Comparison of ENCODE assay signal across 20 mouse cellular contexts in the genomic region with DNA sequence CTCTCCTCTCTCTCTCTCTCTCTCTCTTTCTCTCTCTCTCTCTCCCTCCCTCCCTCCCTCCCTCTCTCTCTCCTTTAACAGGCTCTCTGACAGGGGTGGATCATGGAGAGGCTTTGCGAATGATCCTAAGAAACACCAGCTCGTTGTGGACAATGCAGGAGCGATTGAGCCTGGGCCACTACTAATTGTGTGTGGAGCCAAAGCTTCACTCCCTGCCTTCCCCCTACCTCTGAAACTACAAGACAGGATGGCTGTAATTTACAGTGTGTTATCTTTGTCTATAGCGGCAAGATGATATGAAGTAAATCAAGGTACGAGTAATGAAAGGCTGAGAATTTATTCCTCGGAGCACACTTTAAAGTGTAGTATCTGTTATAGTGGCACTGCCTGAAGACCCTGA.
"Had no signal": no experiment of that assay in that cellular context is flagged by ENCODE, and none has a peak within 500 bp of the region (broad histone marks: within the 10 kb centered on the region; RNA-seq: fewer than 3 reads in every experiment).

No protein-coding gene starts in this region.

- H3K4me2 ChIP-seq: liver, embryonic 15.5 days; lung, embryonic 15.5 days; midbrain, embryonic 11.5 days; midbrain, embryonic 13.5 days; midbrain, embryonic 15.5 days; neural tube, embryonic 12.5 days; stomach, embryonic 15.5 days had no signal

- H3K27me3 ChIP-seq: liver, embryonic 15.5 days; lung, embryonic 15.5 days; megakaryocyte, embryonic 14.5 days; midbrain, embryonic 15.5 days; neural tube, embryonic 12.5 days; stomach, embryonic 15.5 days had no signal

- H3K36me3 ChIP-seq: liver, embryonic 15.5 days; lung, embryonic 15.5 days; midbrain, embryonic 13.5 days; midbrain, embryonic 15.5 days; neural tube, embryonic 12.5 days; stomach, embryonic 15.5 days had no signal

- ATAC-seq: liver, postnatal 0 days; lung, postnatal 0 days; midbrain, embryonic 13.5 days; midbrain, embryonic 15.5 days had no signal

- H3K4me3 ChIP-seq: liver, embryonic 15.5 days; lung, embryonic 15.5 days; megakaryocyte, embryonic 14.5 days; midbrain, embryonic 13.5 days; midbrain, embryonic 15.5 days; myocyte; neural tube, embryonic 12.5 days; stomach, embryonic 15.5 days had no signal

- H3K27ac ChIP-seq: liver, embryonic 15.5 days; lung, embryonic 15.5 days; macrophage; midbrain, embryonic 13.5 days; midbrain, embryonic 15.5 days; neural tube, embryonic 12.5 days; stomach, embryonic 15.5 days; stomach, postnatal 0 days had no signal

- H3K4me1 ChIP-seq: liver, embryonic 15.5 days; lung, embryonic 15.5 days; megakaryocyte, embryonic 14.5 days; midbrain, embryonic 13.5 days; midbrain, embryonic 15.5 days; stomach, embryonic 15.5 days had no signal

- H3K9ac ChIP-seq: liver, embryonic 15.5 days; liver, postnatal 0 days; lung, embryonic 15.5 days; midbrain, embryonic 13.5 days; midbrain, embryonic 15.5 days; neural tube, embryonic 12.5 days; stomach, embryonic 15.5 days had no signal

- H3K9me3 ChIP-seq: liver, embryonic 15.5 days; lung, embryonic 15.5 days; midbrain, embryonic 13.5 days; midbrain, embryonic 15.5 days; neural tube, embryonic 12.5 days; stomach, embryonic 15.5 days had no signal

- DNase-seq: liver, postnatal 0 days; lung, adult 2 months; lung, postnatal 14 days; lung, postnatal 36 days; right cerebral cortex, postnatal 14 days; thymus, adult 2 months; thymus, postnatal 25 days; thymus, postnatal 4 days had no signal
